Mouse (Mus musculus) cortical plate, adult 2 months (tissue): Measurements from ENCODE around the gene Gjb6. TPM values are rescaled to one million over a fixed set of nuclear protein-coding genes. Genes with fewer than 3 reads are reported as not detected.

Source experiments
- H3K27ac ChIP-seq: fragments of 200-500 bp; 2 replicates; pipeline ENCODE4 v1.5.1; 2012; ENCODE audit warnings: low read length, control low read depth, inconsistent platforms; ENCODE audit not compliant: insufficient read depth
- H3K4me1 ChIP-seq: fragments of 200-500 bp; 2 replicates; pipeline ENCODE4 v1.6.1; 2011; ENCODE audit warnings: low read length; ENCODE audit not compliant: control insufficient read depth, insufficient read depth
- H3K4me3 ChIP-seq: fragments of 200-500 bp; 2 replicates; pipeline ENCODE4 v1.5.1; 2011; ENCODE audit warnings: mild to moderate bottlenecking, low read length, control low read depth; ENCODE audit not compliant: insufficient read depth
- CTCF ChIP-seq: fragments of 200-500 bp; IDR thresholded peaks from 2 replicates; pipeline ENCODE4 v1.5.1; 2011; ENCODE audit warnings: mild to moderate bottlenecking, control low read depth, low read length; ENCODE audit not compliant: insufficient read depth; ENCODE audit errors: extremely low read depth
- POLR2A ChIP-seq: fragments of 200-500 bp; IDR thresholded peaks from 2 replicates; pipeline ENCODE4 v1.6.1; 2011; ENCODE audit warnings: mild to moderate bottlenecking, low read length, control low read depth; ENCODE audit not compliant: insufficient read depth; ENCODE audit errors: extremely low read depth
- polyA plus RNA-seq: library from polyadenylated mRNA; depleted of rRNA; stranded (reverse); fragments of >200 nt; gene quantifications from 2 replicates; pipeline ENCODE4 v1.2.3, GENCODE M21; 2012; rRNA removed

The Gjb6 gene
- polyA plus RNA-seq, 1 experiment, result 101 TPM

DNA sequence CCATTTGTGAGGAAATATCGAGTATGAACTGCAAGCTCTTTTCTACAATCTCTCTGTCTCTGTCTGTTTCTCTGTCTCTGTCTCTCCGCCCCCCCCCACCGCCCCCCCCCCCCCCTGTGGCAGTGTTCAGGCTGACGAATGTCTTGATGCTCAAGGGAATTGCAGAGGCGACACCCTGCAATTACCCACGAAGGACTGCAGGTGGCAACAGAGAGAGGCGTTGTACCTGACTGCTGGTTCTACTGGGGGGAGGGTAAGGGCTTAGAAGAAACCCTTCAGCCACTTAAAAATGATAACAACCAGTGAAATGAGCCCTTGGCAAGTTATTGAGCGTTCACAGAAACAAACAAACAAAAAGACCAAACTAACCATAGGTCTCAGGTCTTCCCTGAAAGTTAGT is 40.4 kb downstream of the Gjb6 start:
- H3K4me1 ChIP-seq, result no peaks in the 10 kb centered on the region
- peak; percentile 78 for TF ChIP-seq CTCF
- no peak for TF ChIP-seq POLR2A
- H3K27ac ChIP-seq, result no peak overlapping the region

DNA sequence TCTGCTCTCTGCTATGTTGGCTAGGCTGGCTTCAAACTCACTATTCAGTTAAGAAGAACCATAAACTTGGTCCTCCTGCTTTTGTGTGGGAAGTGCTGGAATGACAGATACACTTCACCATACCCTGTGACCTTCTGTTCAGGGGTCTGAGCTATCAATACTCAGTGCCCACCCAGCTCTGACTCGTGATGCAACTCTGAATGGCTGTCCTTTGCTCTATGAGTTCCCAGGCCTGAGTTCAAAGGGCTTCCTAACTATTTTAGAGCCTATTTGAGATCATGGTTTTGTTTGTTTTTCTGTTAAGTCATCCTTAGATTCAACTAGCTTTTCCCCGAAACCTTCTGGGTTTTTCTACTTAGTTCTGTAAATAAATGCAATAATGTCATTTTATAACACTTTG is 43.4 kb downstream of the Gjb6 start:
- no peaks in the 10 kb centered on the region for H3K4me1 ChIP-seq
- TF ChIP-seq POLR2A, result no peak
- no peak for TF ChIP-seq CTCF
- H3K4me3 ChIP-seq, result no peak overlapping the region
- H3K27ac ChIP-seq, result no peak overlapping the region

More for the DNA sequence above, 40.4 kb downstream of the Gjb6 start:
- H3K4me3 ChIP-seq, result no peak overlapping the region

DNA sequence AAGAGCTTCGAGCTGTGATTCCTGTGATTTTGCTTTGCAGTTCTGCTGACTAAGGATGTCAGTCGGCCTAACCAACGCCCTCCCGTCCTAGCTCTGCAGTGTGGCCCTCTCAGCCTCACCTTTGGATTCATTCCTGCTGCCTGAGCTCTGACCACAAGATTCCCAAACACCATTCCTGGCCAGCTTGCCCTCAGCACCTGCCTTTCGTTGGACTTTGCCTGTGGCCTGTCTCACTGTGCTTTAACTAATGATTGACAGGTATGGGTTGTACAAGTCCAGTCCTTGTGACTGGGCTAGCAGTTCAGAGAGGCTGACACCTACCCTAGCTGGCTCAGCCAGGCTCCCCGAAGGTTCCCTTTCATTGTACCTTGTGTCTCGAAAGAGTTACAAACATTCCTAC is 44.3 kb downstream of the Gjb6 start:
- Histone ChIP-seq H3K4me1 (no peaks in the 10 kb centered on the region), H3K4me3 (no peak overlapping the region)
- no peak for TF ChIP-seq CTCF
- no peak for TF ChIP-seq POLR2A

DNA sequence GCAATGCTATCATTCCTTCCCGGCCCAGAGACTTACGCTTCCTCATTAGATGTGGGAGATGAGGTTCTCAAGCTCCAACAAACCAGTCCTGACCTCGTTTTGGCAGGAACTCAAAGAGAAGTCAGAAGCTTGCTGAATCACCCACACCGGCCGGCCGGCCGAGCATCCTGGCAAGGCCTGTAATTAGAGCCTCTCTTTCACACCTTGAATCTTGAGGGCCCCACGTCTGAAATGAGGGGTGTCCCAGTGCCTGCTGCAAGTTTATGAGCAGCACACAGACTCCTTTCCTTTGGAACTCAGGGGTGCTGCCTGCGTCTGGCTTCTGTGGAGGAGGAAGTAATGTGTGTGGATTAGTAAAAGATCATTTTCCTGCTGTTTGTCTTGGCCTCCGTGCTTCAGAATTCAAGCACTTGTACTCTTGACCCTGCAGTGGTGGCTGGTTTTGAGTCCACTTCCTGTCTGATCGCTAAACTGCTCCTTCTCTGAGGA is 49.2 kb downstream of the Gjb6 start:
- Histone ChIP-seq H3K4me1 (no peaks in the 10 kb centered on the region), H3K4me3 (no peak overlapping the region), H3K27ac (no peak overlapping the region)
- TF ChIP-seq POLR2A, result no peak
- no peak for TF ChIP-seq CTCF

More for the DNA sequence above, 44.3 kb downstream of the Gjb6 start:
- no peak overlapping the region for H3K27ac ChIP-seq

DNA sequence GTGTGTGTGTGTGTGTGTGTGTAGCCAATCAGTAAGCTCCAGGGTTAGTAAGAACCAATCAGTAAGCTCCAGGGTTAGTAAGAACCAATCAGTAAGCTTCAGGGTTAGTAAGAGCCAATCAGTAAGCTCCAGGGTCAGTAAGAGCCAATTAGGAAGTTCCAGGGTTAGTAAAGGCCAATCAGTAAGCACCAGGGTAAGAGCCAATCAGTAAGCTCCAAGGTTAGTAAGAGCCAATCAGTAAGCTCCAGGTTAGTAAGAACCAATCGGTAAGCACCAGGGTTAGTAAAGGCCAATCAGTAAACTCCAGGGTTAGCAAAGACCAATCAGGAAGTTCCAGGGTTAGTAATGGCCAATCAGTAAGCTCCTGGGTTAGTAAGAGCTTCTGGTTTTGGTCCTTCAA is 50.5 kb downstream of the Gjb6 start:
- no peak overlapping the region for H3K4me3 ChIP-seq
- no peak overlapping the region for H3K27ac ChIP-seq
- no peaks in the 10 kb centered on the region for H3K4me1 ChIP-seq
- TF ChIP-seq POLR2A (no peak), CTCF (no peak)

DNA sequence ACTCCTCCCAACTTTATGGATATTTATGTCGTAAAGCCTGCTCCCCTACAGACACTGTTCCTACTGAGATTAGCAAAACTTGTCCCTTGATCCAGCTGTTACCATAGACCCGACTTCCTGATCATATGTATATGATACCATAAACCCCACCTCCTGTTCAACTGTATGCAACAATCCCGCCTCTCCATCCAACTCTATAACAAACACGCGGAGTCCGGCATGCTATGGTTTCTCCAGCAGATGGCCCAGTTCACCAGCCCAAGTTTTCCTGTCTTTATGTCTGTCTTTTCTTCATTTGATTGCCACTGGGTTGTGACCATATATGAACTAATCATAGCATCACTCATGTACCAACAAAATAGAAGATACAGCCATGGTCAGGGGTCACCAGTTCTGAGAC is 57.9 kb downstream of the Gjb6 start:
- H3K4me3 ChIP-seq, result no peak overlapping the region
- no peaks in the 10 kb centered on the region for H3K4me1 ChIP-seq
- TF ChIP-seq POLR2A (no peak), CTCF (no peak)
- H3K27ac ChIP-seq, result no peak overlapping the region

Other genes with a start within 250 kb of the Gjb6 start
- gene Zmym2, start 247.0 kb downstream of the Gjb6 start, polyA plus RNA-seq, result 40.7 and 41.8 TPM in 2 replicates
- gene Gja3, start 75.5 kb downstream of the Gjb6 start, polyA plus RNA-seq, result 0.06 and 0.09 TPM in 2 replicates
- 9.7 and 12.0 TPM in 2 replicates for gene Gjb2, start 28.9 kb downstream of the Gjb6 start, polyA plus RNA-seq
- 0.90 and 0.95 TPM in 2 replicates for gene Gm4491, start 17.7 kb downstream of the Gjb6 start, polyA plus RNA-seq